Mouse (Mus musculus) thymus, adult 2 months (tissue): ENCODE results near the gene Rrp7a.

Experiments
- CTCF ChIP-seq: fragments of 200-500 bp; IDR thresholded peaks from 2 replicates; pipeline ENCODE4 v1.5.1; 2012; ENCODE audit warnings: mild to moderate bottlenecking, control low read depth, low read length, moderate library complexity, borderline replicate concordance; ENCODE audit not compliant: control insufficient read depth, poor library complexity, insufficient read depth; ENCODE audit errors: extremely low read depth
- POLR2A ChIP-seq: fragments of 200-500 bp; IDR thresholded peaks from 2 replicates; pipeline ENCODE4 v1.6.1; 2012; ENCODE audit warnings: mild to moderate bottlenecking, low read length, control low read depth, moderate library complexity; ENCODE audit not compliant: control insufficient read depth, poor library complexity, insufficient read depth; ENCODE audit errors: extremely low read depth

- TF ChIP-seq POLR2A, result no peak
- no peak for TF ChIP-seq CTCF
Measured at GRCm38 (mm10) chr15:83165526-83166315, 43.1 kb upstream of the Rrp7a start.
